Mouse (Mus musculus) forebrain, embryonic 13.5 days (tissue): Measurements from ENCODE around the gene Gm7298. TPM values are rescaled to one million over a fixed set of nuclear protein-coding genes. Genes with fewer than 3 reads are reported as not detected.
"Not testable (repeated sequence)": the region's sequence is repeated elsewhere in the genome, so short reads cannot be mapped to it uniquely, and the experiment has no call there.

Experiments
- ATAC-seq: fragments of 200-750 bp; cut with Nextera tagmentation; 2 replicates; pipeline ENCODE4 v1.8.0; 2017
- H3K27ac ChIP-seq: fragments of 300-500 bp; sonication (generic); 2 replicates; pipeline ENCODE4 v1.5.1; 2015; ENCODE audit warnings: inconsistent platforms, mild to moderate bottlenecking, moderate library complexity
- H3K27me3 ChIP-seq: fragments of 300-500 bp; sonication (generic); 2 replicates; pipeline ENCODE4 v1.6.1; 2015; ENCODE audit warnings: mild to moderate bottlenecking, inconsistent platforms
- H3K36me3 ChIP-seq: fragments of 300-500 bp; sonication (generic); 2 replicates; pipeline ENCODE4 v1.6.1; 2015; ENCODE audit warnings: mild to moderate bottlenecking, inconsistent platforms; ENCODE audit not compliant: poor library complexity, severe bottlenecking
- H3K4me1 ChIP-seq: fragments of 300-500 bp; sonication (generic); 2 replicates; pipeline ENCODE4 v1.6.1; 2015; ENCODE audit warnings: inconsistent platforms
- H3K4me2 ChIP-seq: fragments of 300-500 bp; sonication (generic); 2 replicates; pipeline ENCODE4 v1.6.1; 2015; ENCODE audit warnings: inconsistent platforms, mild to moderate bottlenecking, moderate library complexity
- H3K4me3 ChIP-seq: fragments of 300-500 bp; sonication (generic); 2 replicates; pipeline ENCODE4 v1.5.1; 2015; ENCODE audit warnings: mild to moderate bottlenecking, inconsistent platforms
- H3K9ac ChIP-seq: fragments of 300-500 bp; sonication (generic); 2 replicates; pipeline ENCODE4 v1.6.1; 2015; ENCODE audit warnings: mild to moderate bottlenecking, inconsistent platforms
- H3K9me3 ChIP-seq: fragments of 300-500 bp; sonication (generic); replicated peaks from 2 replicates; pipeline ENCODE4 v1.6.1; 2016; ENCODE audit warnings: inconsistent platforms
- WGBS: fragments of 180-500 bp; shearing (Covaris S2); methylation state at CpG from one replicate; pipeline ENCODE4 v1.1.7; 2015; 5-methylcytosine and 5-hydroxymethylcytosine counted together
- polyA plus RNA-seq: library from polyadenylated mRNA; unstranded; fragments of >200 nt; fragmentation: Nextera tagmentation; extraction: Ambion mirVana; gene quantifications from 2 replicates; pipeline ENCODE4 v1.2.1, GENCODE M21; 2015

The Gm7298 gene
- not detected in 2 replicates for polyA plus RNA-seq

DNA sequence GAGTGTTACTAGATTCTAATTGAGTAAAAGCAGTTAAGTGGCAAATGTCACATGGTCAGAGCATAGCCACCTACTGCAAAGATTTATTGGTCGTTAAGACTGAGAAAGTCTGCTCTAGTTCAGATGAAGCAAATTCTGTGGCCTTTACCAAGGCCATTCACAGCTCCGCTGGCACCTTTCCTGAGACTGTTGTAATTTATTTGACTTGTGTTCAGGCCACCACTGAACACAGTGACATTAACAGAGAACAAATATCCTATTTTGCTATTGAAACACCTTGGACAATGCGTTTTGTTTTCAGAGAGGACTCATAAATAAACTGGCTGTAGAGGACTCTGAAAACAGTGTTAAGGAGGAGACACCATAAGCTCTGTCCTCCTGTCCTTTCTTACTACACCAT is at the start of gene Gm7298:
Gm7298 (plus strand) TSS at position 301 of the 400 bp plus-strand sequence.
- 70% methylated on average over 3 of the region's 3 CpGs for WGBS
- Histone ChIP-seq H3K36me3 (no peaks in the 10 kb centered on the region), H3K9ac (no peak within 1 kb of the TSS), H3K27me3 (no peaks in the 10 kb centered on the region), H3K4me2 (no peak within 1 kb of the TSS), H3K9me3 (no peaks in the 10 kb centered on the region; the same call in none of the 2 replicates), H3K4me3 (no peak within 1 kb of the TSS), H3K27ac (no peak within 1 kb of the TSS), H3K4me1 (no peaks in the 10 kb centered on the region)
- no peak for ATAC-seq

- ATAC-seq, result no peak
- H3K9ac ChIP-seq, result no peak overlapping the region
- WGBS, result 76% methylated on average over 4 of the region's 4 CpGs
- H3K27ac ChIP-seq, result no peak overlapping the region
- H3K27me3 ChIP-seq, result no peaks in the 10 kb centered on the region
- no peaks in the 10 kb centered on the region for H3K36me3 ChIP-seq
- no peak overlapping the region for H3K4me3 ChIP-seq
- H3K4me1 ChIP-seq, result no peaks in the 10 kb centered on the region
- peaks cover 39% of the 10 kb centered on the region for H3K9me3 ChIP-seq
- H3K4me2 ChIP-seq, result no peak overlapping the region
Observed at GRCm38 (mm10) chr6:121828034-121828433, 95.3 kb downstream of the Gm7298 start.

GRCm38 (mm10) chr6:121836361-121836760 is 103.6 kb downstream of the Gm7298 start:
- Histone ChIP-seq H3K4me1 (no peaks in the 10 kb centered on the region), H3K9ac (no peak overlapping the region), H3K27ac (no peak overlapping the region), H3K27me3 (no peaks in the 10 kb centered on the region), H3K4me3 (no peak overlapping the region), H3K36me3 (no peaks in the 10 kb centered on the region), H3K4me2 (no peak overlapping the region), H3K9me3 (peaks cover 35% of the 10 kb centered on the region)
- WGBS, result 93% methylated on average over 1 of the region's 1 CpGs
- no peak for ATAC-seq

DNA sequence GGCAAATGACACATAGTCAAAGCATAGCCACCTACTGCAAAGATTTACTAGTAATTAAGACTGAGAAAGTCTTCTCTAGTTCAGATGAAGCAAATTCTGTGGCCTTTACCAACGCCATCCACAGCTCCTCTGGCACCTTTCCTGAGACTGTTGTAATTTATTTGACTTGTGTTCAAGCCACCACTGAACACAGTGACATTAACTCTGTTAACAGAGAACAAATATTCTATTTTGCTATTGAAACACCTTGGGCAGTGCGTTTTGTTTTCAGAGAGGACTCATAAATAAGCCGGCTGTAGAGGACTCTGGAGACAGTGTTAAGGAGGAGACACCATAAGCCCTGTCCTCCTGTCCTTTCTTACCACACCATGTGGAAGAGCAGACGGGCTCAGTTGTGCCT is 105.5 kb downstream of the Gm7298 start, which contains the start of gene Mug1:
Mug1 (plus strand) TSS at position 271 of the 400 bp plus-strand sequence.
- peaks cover 20% of the 10 kb centered on the region for H3K9me3 ChIP-seq
- not testable (repeated sequence) for H3K27me3 ChIP-seq, H3K4me3 ChIP-seq, H3K27ac ChIP-seq, H3K4me1 ChIP-seq, H3K9ac ChIP-seq, ATAC-seq, H3K36me3 ChIP-seq, H3K4me2 ChIP-seq
- WGBS, result 84% methylated on average over 4 of the region's 4 CpGs

Other genes starting within 250 kb of the Gm7298 start
- 2.1 and 2.3 TPM in 2 replicates for gene A2m, start 97.6 kb upstream of the Gm7298 start, polyA plus RNA-seq
- not detected in 2 replicates for gene Mug1, start 105.6 kb downstream of the Gm7298 start, polyA plus RNA-seq